Mouse (Mus musculus) stomach, embryonic 15.5 days (tissue): ENCODE data around the gene Relt. TPM values are rescaled to one million over a fixed set of nuclear protein-coding genes. Genes with fewer than 3 reads are reported as not detected.

Source experiments
- ATAC-seq: fragments of 200-750 bp; cut with Nextera tagmentation; 2 replicates; pipeline ENCODE4 v1.8.0; 2017; ENCODE audit warnings: low read depth, moderate number of reproducible peaks, moderate TSS enrichment; ENCODE audit not compliant: insufficient read depth, low FRiP score
- H3K27ac ChIP-seq: fragments of 300-500 bp; sonication (generic); 2 replicates; pipeline ENCODE4 v1.5.1; 2015; ENCODE audit warnings: mild to moderate bottlenecking, inconsistent platforms
- H3K27me3 ChIP-seq: fragments of 300-500 bp; sonication (generic); replicated peaks from 2 replicates; pipeline ENCODE4 v1.6.1; 2015; ENCODE audit warnings: inconsistent platforms
- H3K36me3 ChIP-seq: fragments of 300-500 bp; sonication (generic); 2 replicates; pipeline ENCODE4 v1.6.1; 2015; ENCODE audit warnings: inconsistent platforms
- H3K4me1 ChIP-seq: fragments of 300-500 bp; sonication (generic); 2 replicates; pipeline ENCODE4 v1.6.1; 2015; ENCODE audit warnings: inconsistent platforms
- H3K4me2 ChIP-seq: fragments of 300-500 bp; sonication (generic); 2 replicates; pipeline ENCODE4 v1.6.1; 2015; ENCODE audit warnings: mild to moderate bottlenecking, inconsistent platforms
- H3K4me3 ChIP-seq: fragments of 300-500 bp; sonication (generic); replicated peaks from 2 replicates; pipeline ENCODE4 v1.5.1; 2015; ENCODE audit warnings: inconsistent platforms
- H3K9ac ChIP-seq: fragments of 300-500 bp; sonication (generic); 2 replicates; pipeline ENCODE4 v1.6.1; 2015; ENCODE audit warnings: inconsistent platforms
- H3K9me3 ChIP-seq: fragments of 300-500 bp; sonication (generic); 2 replicates; pipeline ENCODE4 v1.6.1; 2016; ENCODE audit warnings: inconsistent platforms
- WGBS: fragments of 180-500 bp; shearing (Covaris S2); methylation state at CpG from one replicate; pipeline ENCODE4 v1.1.7; 2015; 5-methylcytosine and 5-hydroxymethylcytosine counted together
- polyA plus RNA-seq: library from polyadenylated mRNA; unstranded; fragments of >200 nt; fragmentation: Nextera tagmentation; extraction: Ambion mirVana; gene quantifications from 2 replicates; pipeline ENCODE4 v1.2.1, GENCODE M21; 2015

The Relt gene
- polyA plus RNA-seq, 1 experiment from 2014 or later: 4.1 TPM

DNA sequence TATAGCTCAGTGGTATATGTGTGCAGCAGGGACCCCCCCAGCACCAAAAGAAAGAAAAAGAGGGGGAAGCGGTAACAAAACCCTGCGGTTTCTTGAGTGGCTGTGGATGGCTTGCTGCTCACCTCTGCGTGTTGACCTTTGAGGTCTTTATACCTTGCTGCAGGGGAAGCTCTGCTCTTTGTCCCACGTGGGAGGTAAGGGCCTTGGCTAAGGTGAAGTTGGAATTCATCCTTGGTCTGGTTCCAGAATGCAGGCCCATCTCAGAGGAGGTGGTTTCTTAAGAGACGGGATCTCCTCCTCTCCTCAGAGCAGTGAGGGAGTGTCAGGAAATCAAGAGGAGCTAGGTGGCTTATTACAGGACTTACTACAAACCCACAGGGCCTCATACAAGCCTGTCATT is 21.1 kb downstream of the Relt start:
- no peaks in the 10 kb centered on the region for H3K27me3 ChIP-seq
- no peak overlapping the region for H3K4me2 ChIP-seq
- WGBS: 90% methylated on average over 5 of the region's 5 CpGs
- ATAC-seq: no peak
- no peak overlapping the region for H3K4me3 ChIP-seq
- H3K9me3 ChIP-seq: no peaks in the 10 kb centered on the region
- no peak overlapping the region for H3K27ac ChIP-seq
- no peak overlapping the region for H3K9ac ChIP-seq
- H3K4me1 ChIP-seq: 0 out of 2 replicates have a peak, but pooled peaks cover 5% of the 10 kb centered on the region
- H3K36me3 ChIP-seq: peaks cover 8% of the 10 kb centered on the region; the same call in 1 of the 2 replicates

DNA sequence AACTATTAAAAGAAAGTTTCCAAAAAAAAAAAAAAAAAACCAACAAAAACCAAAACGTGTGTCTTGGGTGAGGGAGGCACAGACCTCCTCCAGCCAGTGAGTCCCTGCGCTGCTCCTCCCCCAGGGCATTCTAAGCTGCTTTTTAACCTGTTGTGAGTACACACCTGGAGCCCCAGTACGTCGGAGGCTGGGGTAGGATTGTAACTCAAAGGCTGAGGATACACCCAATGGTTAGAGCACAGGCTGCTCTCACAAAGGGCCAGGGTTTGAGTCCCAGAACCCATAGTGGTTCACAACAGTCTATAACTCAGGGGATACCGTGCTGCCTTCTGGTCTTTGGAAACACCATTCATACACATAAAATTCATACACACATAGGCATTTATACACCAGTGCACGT is 21.6 kb downstream of the Relt start:
- H3K4me1 ChIP-seq: 0 out of 2 replicates have a peak, but pooled peaks cover 5% of the 10 kb centered on the region
- H3K9me3 ChIP-seq: no peaks in the 10 kb centered on the region
- peaks cover 8% of the 10 kb centered on the region; the same call in 1 of the 2 replicates for H3K36me3 ChIP-seq
- ATAC-seq: no peak
- H3K4me3 ChIP-seq: no peak overlapping the region
- H3K27ac ChIP-seq: no peak overlapping the region
- H3K9ac ChIP-seq: no peak overlapping the region
- H3K27me3 ChIP-seq: no peaks in the 10 kb centered on the region
- H3K4me2 ChIP-seq: no peak overlapping the region
- 89% methylated on average over 6 of the region's 6 CpGs for WGBS

DNA sequence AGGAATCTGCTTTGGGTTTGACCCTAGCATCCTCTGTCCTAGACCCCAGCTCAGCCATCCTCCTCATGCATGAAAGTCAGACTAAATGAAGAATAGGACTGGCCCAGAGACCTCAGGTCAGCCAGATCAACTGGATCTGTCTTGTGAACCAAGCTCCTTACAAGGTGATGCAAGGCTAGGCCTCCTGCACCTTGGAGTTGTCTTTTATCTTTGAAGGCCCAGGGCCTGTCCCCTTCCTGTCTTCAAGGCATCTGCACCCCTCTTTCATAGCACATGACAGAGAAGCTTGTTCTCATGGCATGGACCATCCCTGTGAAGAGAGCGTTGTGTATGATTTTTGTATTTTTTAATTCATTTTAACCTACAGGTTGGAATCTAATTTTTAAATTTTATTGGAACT is 22.3 kb downstream of the Relt start:
- H3K4me3 ChIP-seq: no peak overlapping the region
- H3K36me3 ChIP-seq: peaks cover 8% of the 10 kb centered on the region; the same call in 1 of the 2 replicates
- H3K4me1 ChIP-seq: 0 out of 2 replicates have a peak, but pooled peaks cover 5% of the 10 kb centered on the region
- WGBS: 96% methylated on average over 1 of the region's 1 CpGs
- no peaks in the 10 kb centered on the region for H3K9me3 ChIP-seq
- H3K27ac ChIP-seq: no peak overlapping the region
- H3K4me2 ChIP-seq: no peak overlapping the region
- ATAC-seq: no peak
- no peak overlapping the region for H3K9ac ChIP-seq
- H3K27me3 ChIP-seq: no peaks in the 10 kb centered on the region

DNA sequence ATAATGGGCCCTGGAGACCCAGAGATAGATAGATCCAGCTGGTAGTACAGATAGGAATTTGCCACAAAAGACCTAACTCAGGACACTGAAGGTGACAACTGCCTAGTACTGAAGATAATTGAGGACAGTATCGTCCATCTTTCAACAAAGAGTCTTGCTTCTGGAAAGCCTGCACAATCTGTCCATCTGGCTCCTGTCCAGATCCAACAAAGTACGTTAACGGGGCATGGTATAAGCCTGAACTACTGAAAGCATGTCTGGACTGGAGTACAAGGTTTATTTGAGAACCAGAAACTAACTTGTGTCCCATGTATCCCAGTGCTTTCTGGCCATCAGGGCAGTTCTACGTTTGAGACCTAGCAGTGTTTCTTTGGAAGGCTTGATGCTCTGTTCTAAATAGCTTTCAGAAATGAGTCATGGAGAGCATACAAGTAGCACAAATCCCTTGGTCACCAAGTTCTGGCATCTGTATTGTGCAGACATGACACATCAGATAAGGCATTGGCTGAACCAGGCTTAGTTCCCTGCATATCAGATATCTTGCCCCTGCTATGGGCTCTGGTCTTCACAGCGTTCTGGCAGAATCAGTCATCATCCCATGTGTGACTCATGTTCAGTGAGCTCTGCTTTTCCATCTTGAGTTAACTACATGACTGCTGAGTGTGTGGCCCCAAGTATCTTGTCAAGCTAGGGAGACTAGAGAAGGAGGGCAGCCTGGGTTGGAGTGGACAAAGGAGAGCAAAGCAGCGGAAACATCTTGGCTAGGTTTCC is 23.4 kb downstream of the Relt start:
- no peak overlapping the region for H3K4me3 ChIP-seq
- no peak overlapping the region for H3K9ac ChIP-seq
- no peaks in the 10 kb centered on the region for H3K27me3 ChIP-seq
- H3K36me3 ChIP-seq: peaks cover 8% of the 10 kb centered on the region; the same call in 1 of the 2 replicates
- H3K9me3 ChIP-seq: no peaks in the 10 kb centered on the region
- WGBS: 68% methylated on average over 6 of the region's 6 CpGs
- ATAC-seq: no peak
- H3K4me1 ChIP-seq: no peaks in the 10 kb centered on the region
- no peak overlapping the region for H3K4me2 ChIP-seq
- no peak overlapping the region for H3K27ac ChIP-seq

DNA sequence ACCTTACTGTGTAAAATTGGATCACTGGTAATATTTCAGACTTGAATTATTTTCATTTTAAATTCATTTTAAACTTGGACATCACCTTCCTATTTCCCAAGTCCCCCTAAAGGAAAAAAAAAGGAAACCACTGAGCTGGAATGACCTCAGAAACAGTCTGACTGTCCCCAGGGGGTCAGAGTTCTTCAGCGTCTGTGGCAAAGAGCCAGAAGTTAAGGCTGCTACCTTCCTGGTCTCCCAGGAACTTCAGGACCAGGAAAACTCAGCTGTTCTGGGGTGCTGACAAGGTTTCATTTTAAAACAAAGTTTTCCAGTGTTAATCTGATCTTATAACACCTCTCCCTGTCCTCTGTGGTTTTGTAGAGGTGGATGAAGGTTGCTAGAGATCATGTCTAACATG is 25.5 kb downstream of the Relt start:
- 76% methylated on average over 1 of the region's 1 CpGs for WGBS
- ATAC-seq: no peak
- Histone ChIP-seq H3K4me3 (no peak overlapping the region), H3K27ac (no peak overlapping the region), H3K4me2 (no peak overlapping the region), H3K9ac (no peak overlapping the region), H3K4me1 (no peaks in the 10 kb centered on the region), H3K36me3 (peaks cover 8% of the 10 kb centered on the region; the same call in 1 of the 2 replicates), H3K27me3 (no peaks in the 10 kb centered on the region), H3K9me3 (no peaks in the 10 kb centered on the region)

DNA sequence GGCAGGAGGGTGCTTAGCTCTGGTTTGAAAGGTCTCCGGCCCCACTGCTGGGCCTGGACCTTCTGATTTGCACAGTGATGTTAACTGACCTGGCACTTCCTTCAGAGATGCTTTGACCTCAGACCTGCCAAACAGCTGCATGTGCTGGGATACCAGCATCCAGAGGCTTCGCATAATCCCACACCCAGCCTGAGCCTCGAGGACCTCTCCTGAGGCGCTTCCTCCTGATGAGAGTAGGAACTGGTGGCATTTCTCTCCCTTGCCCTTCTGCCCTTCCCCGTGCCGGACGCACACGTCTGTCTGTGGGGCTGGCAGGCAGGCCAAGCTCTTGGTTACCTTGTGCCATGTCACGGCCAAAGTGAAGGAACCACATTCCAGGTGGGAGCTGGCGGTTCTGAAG is 26.6 kb downstream of the Relt start:
- Histone ChIP-seq H3K27ac (no peak overlapping the region), H3K4me2 (no peak overlapping the region), H3K4me3 (no peak overlapping the region), H3K27me3 (no peaks in the 10 kb centered on the region), H3K4me1 (no peaks in the 10 kb centered on the region), H3K9ac (no peak overlapping the region), H3K9me3 (no peaks in the 10 kb centered on the region), H3K36me3 (peaks cover 5% of the 10 kb centered on the region; the same call in 1 of the 2 replicates)
- ATAC-seq: no peak
- 87% methylated on average over 10 of the region's 10 CpGs for WGBS

DNA sequence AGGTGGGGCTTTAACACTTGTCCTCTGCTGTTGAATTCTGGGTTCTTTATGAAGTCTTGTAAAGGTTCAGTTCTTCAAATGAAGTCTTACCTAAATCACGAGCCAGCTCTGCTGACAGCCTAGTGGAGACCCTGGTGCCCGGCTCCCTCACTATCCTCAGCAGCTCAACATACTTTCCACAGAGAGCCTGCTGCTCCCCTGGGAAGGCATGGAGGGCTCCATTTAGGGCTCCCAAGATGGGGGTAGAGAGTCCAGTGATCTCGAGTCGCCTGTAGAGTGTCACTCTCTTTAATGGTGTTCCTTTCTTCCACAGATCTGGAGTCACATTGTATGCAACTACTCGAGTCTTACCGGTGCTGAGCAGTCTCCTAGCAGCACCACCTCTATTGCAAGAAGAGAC is 27.5 kb downstream of the Relt start:
- Histone ChIP-seq H3K4me2 (no peak overlapping the region), H3K9me3 (no peaks in the 10 kb centered on the region), H3K36me3 (peaks cover 4% of the 10 kb centered on the region; the same call in 1 of the 2 replicates), H3K4me1 (no peaks in the 10 kb centered on the region), H3K27me3 (no peaks in the 10 kb centered on the region), H3K27ac (no peak overlapping the region), H3K4me3 (no peak overlapping the region), H3K9ac (no peak overlapping the region)
- ATAC-seq: no peak
- WGBS: 87% methylated on average over 6 of the region's 6 CpGs

DNA sequence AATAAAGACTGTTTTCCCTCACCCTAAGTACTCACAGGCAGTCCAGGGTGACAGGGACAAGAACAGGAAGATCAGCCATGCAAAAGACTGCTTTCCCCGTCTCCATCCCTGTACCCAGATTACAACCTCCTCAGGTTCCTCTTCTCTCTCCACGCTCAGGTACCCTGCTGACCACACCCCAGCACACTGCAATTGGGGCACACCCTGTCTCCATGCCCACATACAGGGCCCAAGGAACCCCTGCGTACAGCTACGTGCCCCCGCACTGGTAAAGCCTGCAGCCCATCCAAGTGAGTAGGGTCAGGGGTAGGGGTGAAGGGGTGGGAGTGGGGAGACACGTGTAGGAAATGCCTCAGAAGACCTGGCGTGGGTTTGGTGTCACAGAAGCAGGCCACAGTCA is 28.1 kb downstream of the Relt start:
- WGBS: 87% methylated on average over 7 of the region's 7 CpGs
- Histone ChIP-seq H3K27ac (no peak overlapping the region), H3K27me3 (no peaks in the 10 kb centered on the region), H3K4me3 (no peak overlapping the region), H3K4me2 (no peak overlapping the region), H3K9ac (no peak overlapping the region), H3K36me3 (peaks cover 4% of the 10 kb centered on the region; the same call in 1 of the 2 replicates), H3K4me1 (no peaks in the 10 kb centered on the region), H3K9me3 (no peaks in the 10 kb centered on the region)
- no peak for ATAC-seq

DNA sequence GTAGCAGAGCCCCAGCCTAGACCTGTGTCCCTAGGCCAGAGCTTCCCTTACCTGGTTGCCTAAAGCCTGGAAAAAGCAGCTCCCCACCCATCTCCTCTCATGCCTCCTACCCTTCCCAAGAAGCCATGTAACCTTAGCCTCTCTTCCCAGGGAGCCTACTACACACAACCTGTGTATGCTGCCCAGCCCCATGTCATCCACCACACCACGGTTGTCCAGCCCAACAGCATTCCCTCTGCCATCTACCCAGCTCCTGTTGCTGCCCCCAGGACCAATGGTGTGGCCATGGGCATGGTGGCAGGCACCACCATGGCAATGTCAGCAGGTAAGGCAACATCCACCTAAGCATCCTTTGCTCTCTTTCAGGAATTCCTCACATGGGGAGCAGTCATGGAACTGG is 29.4 kb downstream of the Relt start:
- no peaks in the 10 kb centered on the region for H3K9me3 ChIP-seq
- H3K9ac ChIP-seq: no peak overlapping the region
- no peak for ATAC-seq
- H3K27me3 ChIP-seq: no peaks in the 10 kb centered on the region
- H3K27ac ChIP-seq: no peak overlapping the region
- no peak overlapping the region for H3K4me3 ChIP-seq
- no peak overlapping the region for H3K4me2 ChIP-seq
- H3K4me1 ChIP-seq: no peaks in the 10 kb centered on the region
- H3K36me3 ChIP-seq: peaks cover 4% of the 10 kb centered on the region; the same call in 1 of the 2 replicates
- WGBS: 71% methylated on average over 1 of the region's 1 CpGs

DNA sequence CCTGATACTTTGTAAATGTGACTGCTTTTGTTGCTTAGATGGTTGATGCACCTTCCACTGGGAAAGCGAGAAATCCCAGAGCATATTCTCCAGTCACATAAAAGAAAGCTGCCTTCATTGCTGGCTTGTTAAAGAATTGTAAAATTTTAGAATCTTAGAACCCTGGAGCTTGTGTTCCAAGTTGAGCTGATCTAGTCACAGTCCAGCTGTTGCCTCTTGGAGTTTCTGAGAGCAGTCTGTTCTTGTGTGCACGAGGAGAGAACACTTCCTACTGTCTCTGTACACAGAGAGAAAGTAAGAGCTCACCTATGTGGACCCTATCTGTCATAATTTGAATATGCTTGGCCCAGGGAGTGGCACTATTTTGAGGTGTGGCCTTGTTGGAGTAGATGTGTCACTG is 34.7 kb downstream of the Relt start:
- WGBS: 84% methylated on average over 2 of the region's 2 CpGs
- no peak for ATAC-seq
- no peaks in the 10 kb centered on the region for H3K9me3 ChIP-seq

DNA sequence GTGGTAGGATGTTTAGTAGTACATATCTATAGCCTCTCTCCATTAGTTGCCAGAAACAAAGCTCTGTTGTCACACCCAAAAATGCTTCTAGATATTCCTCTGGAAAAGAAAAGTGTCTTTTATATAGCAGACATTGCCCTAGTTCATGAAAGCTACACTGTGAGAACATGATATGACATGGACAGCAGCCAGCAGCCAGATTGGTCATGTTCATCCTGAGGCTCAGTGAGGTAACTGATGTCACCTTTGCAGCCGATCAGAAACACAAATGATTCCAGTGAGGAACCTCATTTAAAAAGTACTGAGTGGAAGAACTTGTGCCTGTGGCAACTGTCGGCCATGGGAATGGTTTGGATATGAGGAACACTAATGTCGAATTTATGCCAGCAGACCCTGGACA is 38.6 kb downstream of the Relt start:
- Histone ChIP-seq H3K27me3 (no peaks in the 10 kb centered on the region), H3K27ac (no peak overlapping the region), H3K9ac (no peak overlapping the region), H3K4me2 (no peak overlapping the region), H3K36me3 (no peaks in the 10 kb centered on the region), H3K4me3 (no peak overlapping the region), H3K9me3 (no peaks in the 10 kb centered on the region), H3K4me1 (no peaks in the 10 kb centered on the region)
- WGBS: 91% methylated on average over 3 of the region's 3 CpGs
- ATAC-seq: no peak

More for the DNA sequence above, 34.7 kb downstream of the Relt start:
- Histone ChIP-seq H3K4me3 (no peak overlapping the region), H3K4me1 (no peaks in the 10 kb centered on the region), H3K4me2 (no peak overlapping the region), H3K36me3 (no peaks in the 10 kb centered on the region), H3K27me3 (no peaks in the 10 kb centered on the region), H3K27ac (no peak overlapping the region), H3K9ac (no peak overlapping the region)

DNA sequence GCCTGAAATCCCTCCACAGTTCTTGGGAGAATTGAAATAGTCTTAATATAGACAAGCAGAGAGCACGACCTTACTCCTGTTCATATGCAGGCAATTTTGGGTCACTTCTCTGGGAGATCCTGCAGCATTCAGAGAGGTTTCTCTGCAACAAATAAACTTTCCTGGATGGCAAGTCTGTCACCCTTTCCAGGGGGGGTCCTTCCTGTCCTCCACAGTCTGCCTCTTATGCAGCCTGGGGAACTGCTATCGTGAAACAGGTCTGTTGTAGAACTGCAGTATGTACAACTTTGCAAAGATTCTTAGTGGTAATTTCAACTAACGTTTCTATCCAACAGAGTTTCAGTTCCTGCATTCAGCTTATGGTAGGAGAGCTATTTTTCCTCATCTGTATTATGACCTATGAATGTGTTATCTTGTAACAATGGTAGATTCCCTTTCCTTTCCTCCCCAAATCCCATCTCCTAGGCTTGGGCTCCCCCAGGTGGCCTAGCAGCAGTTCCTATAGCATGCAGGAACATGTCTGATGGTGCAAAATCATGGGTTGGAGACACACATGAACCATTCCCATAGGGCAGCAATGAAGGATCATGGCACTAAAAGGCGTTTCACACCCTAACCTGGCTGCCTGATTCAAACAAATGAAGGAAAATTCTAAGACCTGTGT is 44.7 kb downstream of the Relt start:
- no peak overlapping the region for H3K9ac ChIP-seq
- no peak overlapping the region for H3K4me2 ChIP-seq
- no peaks in the 10 kb centered on the region for H3K27me3 ChIP-seq
- no peaks in the 10 kb centered on the region for H3K36me3 ChIP-seq
- ATAC-seq: no peak
- H3K4me3 ChIP-seq: no peak overlapping the region
- H3K27ac ChIP-seq: no peak overlapping the region
- H3K9me3 ChIP-seq: no peaks in the 10 kb centered on the region
- no peaks in the 10 kb centered on the region for H3K4me1 ChIP-seq
- 79% methylated on average over 4 of the region's 4 CpGs for WGBS
